Mouse (Mus musculus): ENCODE measurements around the gene Rftn2. TPM values are rescaled to one million over a fixed set of nuclear protein-coding genes. Genes with fewer than 3 reads are reported as not detected.
A peak's percentile ranks its signal among the peaks of the same experiment; 100 is the strongest.

Rftn2 gene
- polyA plus RNA-seq, 1 experiment: 8.7 TPM

DNA sequence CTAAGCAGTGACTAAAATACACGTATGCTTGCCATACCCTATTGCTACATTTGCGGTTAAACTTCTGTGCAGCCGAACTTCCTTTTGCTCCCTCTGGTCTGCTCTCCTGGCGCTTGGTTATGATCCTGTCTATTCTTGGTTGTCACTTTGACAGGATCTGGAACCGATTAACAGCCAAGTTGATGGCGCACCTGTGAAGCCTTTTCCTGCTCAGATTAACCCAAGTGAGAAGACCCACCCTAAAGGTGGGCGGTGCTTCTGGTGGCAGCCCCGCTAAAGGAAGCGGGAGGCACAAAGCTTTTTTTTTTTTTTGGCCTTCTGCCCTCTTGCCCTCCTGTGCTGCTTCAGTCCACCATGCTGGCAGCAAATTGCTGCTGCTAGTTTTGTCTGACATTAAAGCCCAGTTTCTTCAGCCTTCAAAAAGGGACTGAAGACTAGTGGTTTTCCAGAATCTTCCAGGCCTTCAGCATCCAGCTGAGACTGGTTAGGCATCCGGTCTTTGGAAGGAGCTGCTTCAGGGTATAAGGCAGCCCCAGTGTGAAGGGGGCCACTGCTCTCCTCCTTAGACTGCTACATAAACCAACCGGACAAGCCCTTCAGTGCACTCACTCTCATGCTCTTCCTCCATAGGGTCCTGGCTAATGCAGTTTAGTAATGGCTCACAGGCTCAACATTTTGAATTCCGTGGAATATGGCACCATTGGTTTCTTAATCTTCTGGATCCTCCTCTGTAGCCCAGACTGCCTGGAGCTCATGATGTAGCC lies 16.2 kb downstream of the Rftn2 start:
- no peak for DNase-seq (ENCODE audit: low read depth)
- TF ChIP-seq POLR2A (IDR thresholded peaks at IDR 0.05; ENCODE audit: borderline replicate concordance, extremely low read depth, insufficient read depth, insufficient read length, poor library complexity, severe bottlenecking): no peak
- TF ChIP-seq CTCF (IDR thresholded peaks at IDR 0.05; ENCODE audit: borderline replicate concordance, extremely low read depth, insufficient read depth, insufficient read length): no peak

DNA sequence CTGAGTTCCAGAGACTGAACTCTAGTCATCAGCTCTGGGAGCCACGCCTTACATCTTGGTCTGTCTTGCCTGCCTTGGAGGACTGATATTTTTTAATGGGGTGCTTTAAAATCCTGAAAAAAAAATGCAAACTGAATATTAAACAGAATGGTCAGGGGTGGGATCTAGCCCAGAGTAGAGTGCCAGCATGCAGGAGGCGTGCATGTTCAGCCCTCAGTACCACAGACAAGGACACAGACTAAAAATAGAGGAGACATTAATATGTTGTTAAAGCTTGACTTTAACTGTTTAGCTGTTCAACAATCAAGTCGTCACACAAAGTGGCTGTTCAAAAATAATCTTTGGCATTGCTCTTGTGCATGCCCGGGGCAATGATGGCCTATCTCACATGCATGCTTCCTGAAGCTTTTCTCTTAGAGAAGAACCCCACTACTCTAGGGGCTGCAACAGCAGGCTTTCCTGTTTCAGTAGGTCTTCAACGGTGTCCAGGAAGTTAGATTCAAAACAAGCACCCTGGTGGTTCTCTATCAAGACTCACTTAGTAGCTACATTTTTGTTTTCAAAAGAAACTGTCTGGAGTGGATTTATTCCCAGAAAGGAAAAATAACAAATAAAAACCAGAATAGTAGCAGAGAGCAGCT lies 18.0 kb downstream of the Rftn2 start:
- TF ChIP-seq POLR2A (IDR thresholded peaks at IDR 0.05; ENCODE audit: borderline replicate concordance, extremely low read depth, insufficient read depth, insufficient read length, poor library complexity, severe bottlenecking): no peak
- TF ChIP-seq CTCF (IDR thresholded peaks at IDR 0.05; ENCODE audit: borderline replicate concordance, extremely low read depth, insufficient read depth, insufficient read length): no peak
- DNase-seq (ENCODE audit: low read depth): no peak

DNA sequence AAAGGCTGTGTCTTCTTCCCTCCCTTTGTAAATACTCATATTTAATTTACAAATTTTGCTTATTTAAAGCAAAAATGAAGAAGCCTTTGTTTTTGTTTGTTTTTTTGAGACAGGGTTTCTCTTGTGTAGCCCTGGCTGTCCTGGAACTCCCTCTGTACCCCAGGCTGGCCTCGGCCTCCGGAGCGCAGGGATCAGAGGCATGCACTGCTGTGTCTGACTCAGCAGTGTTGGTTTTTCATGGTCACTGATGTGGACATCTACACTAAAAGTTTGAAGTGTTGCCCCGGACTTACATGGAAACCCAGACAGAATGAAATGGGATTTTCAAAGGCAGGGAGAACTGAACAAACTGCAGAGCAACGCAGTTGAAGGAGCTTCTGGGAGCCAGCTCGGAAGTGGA lies 19.0 kb downstream of the Rftn2 start:
- no peak for TF ChIP-seq CTCF (IDR thresholded peaks at IDR 0.05; ENCODE audit: borderline replicate concordance, extremely low read depth, insufficient read depth, insufficient read length)
- TF ChIP-seq POLR2A (IDR thresholded peaks at IDR 0.05; ENCODE audit: borderline replicate concordance, extremely low read depth, insufficient read depth, insufficient read length, poor library complexity, severe bottlenecking): no peak

DNA sequence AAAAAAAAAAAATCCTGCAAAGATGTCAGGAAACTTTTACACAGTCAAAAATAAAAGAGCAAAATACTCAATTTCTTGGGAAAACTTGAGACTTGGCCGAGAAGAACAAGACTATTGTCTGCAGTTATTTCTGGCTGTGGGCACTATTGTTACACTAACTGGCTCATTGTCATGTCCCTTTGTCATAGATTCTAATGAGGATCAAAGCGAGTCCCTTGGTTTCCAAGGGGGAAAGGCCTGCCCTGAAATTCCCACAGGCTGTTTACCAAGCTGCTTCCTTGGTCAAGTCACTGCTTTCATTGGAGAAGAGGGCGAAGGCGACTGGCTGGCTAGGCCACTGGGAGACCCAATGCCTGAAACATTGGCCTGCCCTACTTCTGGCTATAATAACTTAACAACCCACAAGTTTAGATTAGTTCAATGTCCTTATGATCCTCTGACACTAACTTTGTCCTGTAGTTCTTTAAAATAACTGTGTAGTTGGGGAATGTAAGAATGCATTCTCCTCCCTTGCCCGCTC lies 20.7 kb downstream of the Rftn2 start:
- no peak for TF ChIP-seq CTCF (IDR thresholded peaks at IDR 0.05; ENCODE audit: borderline replicate concordance, extremely low read depth, insufficient read depth, insufficient read length)
- TF ChIP-seq POLR2A (IDR thresholded peaks at IDR 0.05; ENCODE audit: borderline replicate concordance, extremely low read depth, insufficient read depth, insufficient read length, poor library complexity, severe bottlenecking): no peak
- no peak for DNase-seq (ENCODE audit: low read depth)

More for the DNA sequence above, 19.0 kb downstream of the Rftn2 start:
- no peak for DNase-seq (ENCODE audit: low read depth)

DNA sequence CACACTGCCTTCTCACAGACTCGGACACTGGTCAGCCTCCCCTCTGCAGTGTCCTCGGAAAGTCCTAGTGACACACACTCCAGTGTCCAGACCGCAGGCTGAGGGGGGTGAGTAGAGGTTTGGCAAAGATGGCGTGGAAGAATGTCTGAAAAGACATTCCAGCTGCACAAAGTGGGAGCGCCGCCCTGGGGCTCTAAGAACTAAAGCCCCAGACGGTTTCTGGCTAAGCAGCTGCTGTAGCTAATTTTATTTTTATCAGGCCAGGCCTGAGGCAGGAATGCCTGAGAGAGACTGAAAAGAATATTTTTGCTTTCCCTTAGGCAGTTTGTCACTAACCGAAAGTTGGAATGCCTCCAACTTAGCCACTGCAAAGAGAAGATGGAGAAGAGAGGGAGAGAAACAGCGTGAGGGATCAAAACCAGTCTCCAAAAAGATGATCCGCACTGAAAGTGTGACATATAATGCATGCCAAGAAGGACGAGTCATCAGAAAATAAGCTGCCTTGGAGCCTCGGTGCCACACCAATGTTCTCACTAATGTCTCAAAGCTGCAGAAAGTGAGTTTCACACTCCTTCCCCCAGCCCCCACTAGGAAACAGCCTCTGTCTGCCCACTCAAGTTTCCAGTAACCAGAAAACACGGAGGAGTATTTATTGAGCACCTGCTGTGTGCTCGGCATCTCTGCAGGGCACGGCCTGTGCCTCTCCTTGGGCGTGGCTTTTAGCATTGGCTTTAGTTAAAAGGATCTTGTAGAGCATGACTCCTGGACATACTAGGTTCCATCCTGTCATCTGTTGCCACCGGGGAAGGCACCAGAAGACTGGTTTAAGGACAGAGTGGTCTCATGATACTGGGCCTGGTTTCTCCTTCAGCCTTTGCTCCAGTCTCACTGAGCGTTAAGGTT lies 24.5 kb downstream of the Rftn2 start:
- DNase-seq (ENCODE audit: low read depth): peak; percentile 65
- TF ChIP-seq CTCF (IDR thresholded peaks at IDR 0.05; ENCODE audit: borderline replicate concordance, extremely low read depth, insufficient read depth, insufficient read length) (no peak), POLR2A (IDR thresholded peaks at IDR 0.05; ENCODE audit: borderline replicate concordance, extremely low read depth, insufficient read depth, insufficient read length, poor library complexity, severe bottlenecking) (no peak)

DNA sequence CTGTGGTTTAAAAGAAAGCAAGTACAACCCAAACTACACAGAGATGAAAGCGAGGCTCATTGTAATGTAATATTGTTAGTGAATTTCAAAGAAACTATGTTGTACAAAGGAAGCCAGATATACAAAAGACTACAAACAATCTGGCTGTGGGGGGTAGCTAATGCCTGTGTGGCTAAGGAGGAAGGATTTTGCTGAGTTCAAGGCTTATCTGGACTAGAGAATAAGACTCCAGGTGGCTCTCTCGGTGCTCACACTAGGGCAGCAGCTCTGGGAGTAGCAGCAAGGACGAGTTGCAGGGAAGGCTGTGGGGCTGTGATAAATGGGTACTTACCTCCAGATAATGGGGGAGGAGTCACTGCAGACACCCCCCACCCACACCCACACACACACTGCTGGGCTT lies 27.9 kb downstream of the Rftn2 start:
- peak; percentile 41 for DNase-seq (ENCODE audit: low read depth)
- no peak for TF ChIP-seq POLR2A (IDR thresholded peaks at IDR 0.05; ENCODE audit: borderline replicate concordance, extremely low read depth, insufficient read depth, insufficient read length, poor library complexity, severe bottlenecking)

DNA sequence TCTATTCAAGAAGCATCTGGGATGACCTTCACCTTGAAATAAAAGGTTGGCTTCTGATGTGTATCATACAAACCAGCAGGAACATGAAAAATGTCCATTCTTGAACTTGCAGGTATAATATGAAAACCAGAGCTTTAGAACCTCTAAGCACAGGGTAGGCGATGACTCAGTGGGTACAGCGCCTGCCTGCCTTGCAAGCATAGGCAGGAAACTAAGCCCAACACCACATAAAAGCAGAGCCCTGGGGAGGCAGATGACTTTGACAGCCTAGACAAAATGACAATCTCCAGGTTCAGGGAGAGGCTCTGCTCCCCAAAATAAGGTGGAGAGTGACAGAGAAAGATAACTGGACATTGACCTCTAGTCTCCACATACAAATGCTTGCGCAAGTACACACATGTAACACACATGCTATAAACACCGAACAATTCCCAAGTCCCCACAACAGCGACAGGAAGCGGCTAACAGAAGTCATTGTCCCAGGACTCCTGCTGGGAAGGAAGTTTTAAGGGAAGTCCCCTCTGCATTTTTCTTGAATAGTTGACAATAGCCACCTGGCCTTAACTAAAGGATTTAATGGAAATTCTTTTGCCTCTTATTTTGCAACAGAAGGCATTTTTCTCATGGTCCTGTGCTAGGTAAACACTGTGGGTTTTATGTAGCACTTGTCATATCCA lies 30.1 kb downstream of the Rftn2 start:
- DNase-seq (ENCODE audit: low read depth): no peak
- TF ChIP-seq POLR2A (IDR thresholded peaks at IDR 0.05; ENCODE audit: borderline replicate concordance, extremely low read depth, insufficient read depth, insufficient read length, poor library complexity, severe bottlenecking): no peak
- TF ChIP-seq CTCF (IDR thresholded peaks at IDR 0.05; ENCODE audit: borderline replicate concordance, extremely low read depth, insufficient read depth, insufficient read length): no peak

DNA sequence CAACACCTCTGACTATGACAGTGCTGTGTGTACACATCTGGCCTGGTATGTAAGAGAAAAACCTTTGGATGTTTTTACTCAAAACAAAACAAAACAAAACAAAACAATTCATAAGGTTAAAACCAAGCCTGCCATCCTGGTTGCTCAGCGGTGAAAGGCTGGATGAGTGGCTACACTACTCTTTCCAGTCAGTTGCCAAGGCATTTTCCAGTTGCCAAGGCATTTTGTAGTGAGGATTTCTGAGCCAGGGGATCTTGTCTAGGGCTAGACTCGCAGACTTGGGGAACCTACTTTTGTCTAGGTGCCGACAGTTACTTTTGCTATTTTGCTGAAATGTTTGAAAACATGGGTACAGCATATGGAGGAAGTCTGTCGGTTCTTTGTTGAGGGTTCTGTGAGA lies 31.6 kb downstream of the Rftn2 start:
- TF ChIP-seq CTCF (IDR thresholded peaks at IDR 0.05; ENCODE audit: borderline replicate concordance, extremely low read depth, insufficient read depth, insufficient read length) (no peak), POLR2A (IDR thresholded peaks at IDR 0.05; ENCODE audit: borderline replicate concordance, extremely low read depth, insufficient read depth, insufficient read length, poor library complexity, severe bottlenecking) (no peak)
- peak; percentile 44 for DNase-seq (ENCODE audit: low read depth)

DNA sequence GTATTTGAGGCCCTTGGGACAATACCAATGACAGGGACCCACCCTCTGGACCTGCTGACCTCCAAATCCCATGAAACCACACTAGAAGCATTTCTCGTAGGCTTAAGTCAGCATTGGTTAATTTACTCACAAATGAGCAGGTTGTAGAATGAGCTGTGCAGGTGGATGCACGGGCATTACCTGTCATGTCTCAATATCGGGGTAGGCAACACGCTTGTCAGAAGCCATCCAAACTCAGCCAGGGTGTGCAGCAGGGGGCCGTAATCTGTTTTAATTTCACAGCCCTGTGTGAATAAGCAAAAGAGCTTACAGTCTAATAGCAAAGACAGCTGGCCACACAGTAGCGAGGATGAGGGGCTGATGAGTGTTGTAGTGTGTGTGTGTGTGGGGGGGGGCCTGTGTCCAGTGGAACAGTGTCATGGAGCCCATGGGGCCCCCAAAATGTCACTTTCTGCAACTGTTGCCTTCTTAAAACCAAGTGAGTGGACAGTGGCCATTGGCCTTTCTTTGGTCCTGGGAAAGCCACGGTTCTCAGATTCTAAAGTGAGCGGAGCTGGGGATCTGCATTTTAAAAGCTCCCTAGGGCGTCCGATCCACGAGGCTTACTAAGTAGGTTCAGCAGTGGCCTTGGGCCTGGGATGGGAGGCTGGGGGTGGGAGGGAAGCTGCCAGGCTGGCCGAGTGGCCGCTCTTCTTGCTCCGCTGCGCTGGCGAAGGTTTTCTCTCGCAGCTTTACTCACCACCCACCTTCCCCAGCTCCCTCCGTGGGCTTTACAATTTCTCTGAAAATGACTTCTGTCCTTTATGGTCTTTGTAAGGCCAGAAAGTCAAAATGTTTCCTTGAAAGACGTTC lies 32.3 kb downstream of the Rftn2 start:
- TF ChIP-seq POLR2A (IDR thresholded peaks at IDR 0.05; ENCODE audit: borderline replicate concordance, extremely low read depth, insufficient read depth, insufficient read length, poor library complexity, severe bottlenecking) (no peak), CTCF (IDR thresholded peaks at IDR 0.05; ENCODE audit: borderline replicate concordance, extremely low read depth, insufficient read depth, insufficient read length) (no peak)

DNA sequence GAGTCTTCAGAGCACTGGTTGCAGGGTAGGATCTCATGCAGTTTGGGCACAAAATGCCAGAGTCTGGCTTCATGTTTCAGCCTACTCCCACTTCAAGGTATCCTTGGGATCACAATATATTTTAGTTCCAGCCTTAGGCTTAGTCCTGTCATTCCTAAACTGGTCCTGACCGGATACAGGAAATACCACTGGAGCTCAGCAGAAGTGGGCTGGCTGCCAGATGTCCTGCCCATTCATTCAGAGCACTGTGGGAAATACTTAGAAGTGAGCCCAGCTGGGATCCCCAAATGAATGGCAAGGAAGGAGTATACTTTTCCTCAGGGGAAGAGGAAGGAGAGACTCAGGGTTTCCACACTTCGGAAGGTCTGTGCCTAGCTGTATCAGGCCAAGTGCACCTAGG lies 33.3 kb downstream of the Rftn2 start:
- DNase-seq (ENCODE audit: low read depth): peak; percentile 86
- TF ChIP-seq POLR2A (IDR thresholded peaks at IDR 0.05; ENCODE audit: borderline replicate concordance, extremely low read depth, insufficient read depth, insufficient read length, poor library complexity, severe bottlenecking) (no peak), CTCF (IDR thresholded peaks at IDR 0.05; ENCODE audit: borderline replicate concordance, extremely low read depth, insufficient read depth, insufficient read length) (no peak)

More for the DNA sequence above, 32.3 kb downstream of the Rftn2 start:
- peak; percentile 56 for DNase-seq (ENCODE audit: low read depth)
